Mouse (Mus musculus) adipose tissue, adult 10 weeks (tissue): ENCODE results near the gene Rom1. TPM values are rescaled to one million over a fixed set of nuclear protein-coding genes. Genes with fewer than 3 reads are reported as not detected.

ENCODE experiments used
- polyA plus RNA-seq: library from polyadenylated mRNA; stranded (reverse); fragments of 350-450 nt; fragmentation: Illumina TruSeq; extraction: RNeasy Lipid Tissue Mini Kit (QIAGEN cat#74804); gene quantifications from one replicate; pipeline ENCODE4 v1.2.3, GENCODE M21; 2014; ENCODE audit warnings: low read depth, low replicate concordance

Rom1 gene
- polyA plus RNA-seq, result 6.2 TPM

GRCm38 (mm10) chr19:8929224-8930088 lies at the start of gene Rom1, which contains the start of gene Eml3:
Gene Rom1, minus strand, starts transcription at chr19:8929356.
Gene Eml3, plus strand, starts transcription at chr19:8929552.

DNA sequence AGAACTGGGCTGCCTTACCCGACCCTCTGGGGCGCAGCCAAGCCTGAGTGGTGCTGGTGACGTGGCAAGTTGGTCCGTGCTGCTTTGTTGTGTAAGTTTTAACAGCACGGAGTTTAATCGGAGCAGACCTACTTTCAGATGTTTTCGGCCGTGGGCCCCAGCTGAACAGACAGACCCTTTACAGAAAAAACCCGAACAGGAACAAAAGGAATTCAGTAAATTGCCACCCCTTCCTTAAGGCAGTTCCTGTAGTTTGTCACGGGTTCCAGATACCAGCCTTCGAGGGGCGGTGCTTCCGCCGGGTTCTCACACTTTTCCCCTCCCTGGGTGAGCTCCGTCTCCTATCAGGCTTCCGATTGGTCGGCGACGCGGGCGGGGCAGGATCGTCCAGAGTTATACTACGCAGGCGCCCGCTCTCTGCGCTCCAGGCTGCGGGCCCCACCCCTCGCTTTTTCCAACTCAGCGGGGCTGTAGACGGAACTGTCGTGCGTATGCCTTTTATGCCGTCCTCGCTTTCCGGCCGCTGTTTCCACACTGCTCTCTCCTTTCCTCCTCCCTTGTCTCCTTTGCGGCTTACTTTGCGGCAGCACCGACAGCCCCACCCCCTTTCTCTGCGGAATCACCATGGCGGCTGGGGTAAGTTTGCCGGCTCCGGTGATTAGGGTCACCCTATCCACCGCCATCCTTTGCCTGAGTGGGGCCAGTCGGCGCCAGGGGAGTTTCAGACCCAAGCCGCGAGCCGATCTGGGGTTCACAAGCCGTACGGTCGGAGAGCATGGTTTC lies 37.6 kb upstream of the Rom1 start, which contains the start of gene Eef1g:
TSS of gene Eef1g (plus strand) at position 452 of the 783 bp plus-strand sequence.

DNA sequence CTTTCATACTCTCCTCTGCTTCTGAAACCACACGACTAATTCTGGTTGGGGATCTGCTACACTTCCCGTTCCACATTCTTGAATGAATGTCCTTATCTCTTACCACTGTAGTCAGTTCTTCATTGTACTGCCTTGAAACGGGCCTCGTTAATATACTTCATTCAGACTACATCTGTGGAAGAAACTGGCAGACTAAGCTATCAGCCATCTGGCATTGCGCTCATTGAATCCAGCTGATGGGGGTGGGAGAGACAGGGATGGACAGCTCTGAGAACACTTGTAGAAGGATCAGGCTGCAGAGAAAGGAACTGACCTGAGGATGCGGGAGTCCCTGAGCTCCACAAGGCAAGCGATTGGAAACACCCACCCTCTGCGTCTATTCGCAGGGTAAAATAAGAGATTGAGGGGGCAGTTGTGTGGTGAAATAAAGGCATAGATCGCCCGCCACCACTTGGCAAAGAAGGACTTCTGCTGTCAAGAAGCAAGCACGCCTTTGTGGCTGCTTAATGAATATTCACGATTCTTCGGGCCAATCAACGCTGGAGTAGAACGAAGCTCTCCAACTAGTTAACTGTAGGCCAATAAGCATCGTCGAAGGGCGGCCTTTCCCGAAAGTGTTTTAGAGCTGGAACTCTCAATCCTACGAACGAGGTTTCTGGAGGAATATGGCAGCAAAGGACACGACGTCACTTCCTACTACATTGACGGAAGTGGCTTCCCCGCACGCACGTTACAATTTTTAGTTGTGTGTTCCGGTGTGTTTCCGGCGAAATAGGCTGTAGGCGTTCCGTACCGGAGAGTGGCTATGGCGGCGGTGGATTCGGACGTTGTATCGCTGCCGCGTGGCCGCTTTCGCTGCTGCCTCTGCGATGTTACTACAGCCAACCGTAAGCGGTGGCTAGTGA lies 24.2 kb upstream of the Rom1 start, which contains the start of gene Tut1:
TSS of gene Tut1 (plus strand) at position 713 of the 905 bp plus-strand sequence.

GRCm38 (mm10) chr19:8941515-8942217 lies 12.5 kb upstream of the Rom1 start, which contains the start of gene Mta2:
Gene Mta2, plus strand, starts transcription at chr19:8941875.

DNA sequence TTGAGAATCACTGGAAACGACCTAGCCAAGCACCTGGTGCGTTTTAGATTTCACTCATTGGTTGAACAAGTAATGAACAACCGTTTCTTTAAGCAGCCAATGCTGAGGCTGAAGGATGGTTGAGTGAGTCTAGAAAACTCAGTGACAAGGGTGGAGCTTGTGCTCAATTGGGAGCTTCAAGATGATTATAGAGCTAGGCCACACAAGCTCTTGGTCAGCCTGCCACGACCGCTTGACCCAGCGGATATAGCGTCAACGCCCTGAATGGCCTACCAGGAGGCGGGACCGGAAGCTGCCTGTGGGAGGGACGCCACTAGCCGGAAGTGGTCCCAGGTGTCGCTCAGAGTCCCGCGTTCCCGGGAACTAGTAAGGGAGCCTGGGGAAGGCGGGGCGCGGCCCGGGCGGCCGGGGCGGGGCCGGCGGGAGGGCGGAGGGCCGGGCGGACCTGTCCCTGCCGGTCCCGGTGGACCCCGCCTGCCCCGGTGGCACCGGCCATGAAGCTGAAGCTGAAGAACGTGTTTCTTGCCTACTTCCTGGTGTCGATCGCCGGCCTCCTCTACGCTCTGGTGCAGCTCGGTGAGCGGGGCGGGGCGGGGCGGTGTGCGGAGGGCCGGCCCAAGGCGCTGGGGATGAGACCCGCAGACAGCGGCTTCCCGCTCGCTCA lies 9.0 kb downstream of the Rom1 start, which contains the start of gene B3gat3:
TSS of gene B3gat3 (plus strand) at position 302 of the 664 bp plus-strand sequence.

GRCm38 (mm10) chr19:8897865-8898495 lies 31.2 kb downstream of the Rom1 start, which contains the start of gene Ganab:
Gene Ganab, plus strand, starts transcription at chr19:8898071.

DNA sequence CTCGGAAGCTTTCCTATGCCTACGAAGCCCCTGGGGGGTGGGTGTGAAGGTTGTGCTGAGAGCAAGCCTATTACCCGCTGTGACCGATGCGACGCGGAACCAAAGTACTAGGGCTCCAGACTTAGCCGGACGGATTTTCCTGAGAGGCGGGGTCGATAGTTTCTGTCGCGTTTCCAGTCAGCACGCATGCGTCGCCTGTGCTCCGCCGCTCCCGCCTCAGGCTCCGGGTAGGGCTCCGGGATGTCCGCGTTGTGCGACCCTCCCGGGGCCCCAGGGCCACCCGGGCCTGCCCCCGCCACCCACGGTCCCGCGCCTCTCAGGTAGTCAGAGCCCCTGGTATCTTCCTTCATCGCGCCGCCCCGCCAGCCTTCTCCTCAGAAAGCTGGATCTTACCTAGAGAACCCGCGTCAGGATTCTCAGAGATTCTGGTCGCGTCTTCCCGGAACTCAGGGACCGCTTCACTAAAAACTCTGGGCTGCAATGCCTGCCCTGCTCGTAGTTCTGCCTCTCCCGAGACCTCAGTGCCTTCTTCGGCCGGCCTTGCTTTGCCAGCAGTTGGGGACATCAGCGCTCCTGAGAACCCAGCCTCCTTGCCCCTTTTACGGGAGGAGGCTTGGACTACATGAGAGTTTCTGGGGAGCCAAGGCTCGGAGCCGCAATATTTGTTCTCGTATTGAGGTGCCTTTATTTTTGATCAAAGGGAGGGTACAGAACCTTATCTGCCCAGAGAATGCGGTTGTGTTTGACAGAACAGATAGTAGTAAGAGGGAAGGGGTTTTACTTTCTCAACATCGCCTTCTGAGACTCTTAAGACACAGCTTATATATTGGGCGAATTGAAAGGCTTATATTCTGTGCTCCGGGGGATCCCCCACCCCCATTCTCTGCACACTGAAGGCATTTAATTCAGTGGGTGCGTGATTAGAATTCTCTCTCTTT lies 36.1 kb downstream of the Rom1 start, which contains the start of gene Ints5:
TSS of gene Ints5 (plus strand) at position 177 of the 938 bp plus-strand sequence.

GRCm38 (mm10) chr19:8888511-8889385 lies 40.4 kb downstream of the Rom1 start, which contains the start of the genes 1810009A15Rik and Gm49416:
Gene 1810009A15Rik, plus strand, starts transcription at chr19:8888853.
Gene Gm49416, plus strand, starts transcription at chr19:8888926.

GRCm38 (mm10) chr19:8883616-8884015 lies 45.5 kb downstream of the Rom1 start, which contains the start of the genes Lbhd1 and Gm49403:
Gene Lbhd1, plus strand, starts transcription at chr19:8883732.
Gene Gm49403, plus strand, starts transcription at chr19:8883930.

GRCm38 (mm10) chr19:8880311-8881033 lies 48.7 kb downstream of the Rom1 start, which contains the start of gene Uqcc3:
Gene Uqcc3, minus strand, starts transcription at chr19:8880923.

Other genes with a start within 250 kb of the Rom1 start
- gene Slc3a2, start 206.0 kb downstream of the Rom1 start, polyA plus RNA-seq, result 327 TPM
- 31.3 TPM for gene Wdr74, start 193.5 kb downstream of the Rom1 start, polyA plus RNA-seq
- 12.2 TPM for gene 1700092M07Rik, start 188.6 kb downstream of the Rom1 start, polyA plus RNA-seq
- 114 TPM for gene Stx5a, start 187.9 kb downstream of the Rom1 start, polyA plus RNA-seq
- 150 TPM for gene Nxf1, start 172.3 kb downstream of the Rom1 start, polyA plus RNA-seq
- gene Tmem223, start 158.4 kb downstream of the Rom1 start, polyA plus RNA-seq, result 77.8 TPM
- gene Tmem179b, start 154.9 kb downstream of the Rom1 start, polyA plus RNA-seq, result 54.7 TPM
- 12.1 TPM for gene Taf6l, start 142.9 kb downstream of the Rom1 start, polyA plus RNA-seq
- gene Polr2g, start 130.8 kb downstream of the Rom1 start, polyA plus RNA-seq, result 104 TPM
- gene Zbtb3, start 126.8 kb downstream of the Rom1 start, polyA plus RNA-seq, result 3.0 TPM
- gene Ttc9c, start 110.0 kb downstream of the Rom1 start, polyA plus RNA-seq, result 29.3 TPM
- gene Hnrnpul2, start 109.3 kb downstream of the Rom1 start, polyA plus RNA-seq, result 84.2 TPM
- not detected for gene AC129217.1, start 99.6 kb downstream of the Rom1 start, polyA plus RNA-seq
- gene Bscl2, start 91.9 kb downstream of the Rom1 start, polyA plus RNA-seq, result 161 TPM
- gene Gng3, start 90.2 kb downstream of the Rom1 start, polyA plus RNA-seq, result 0.31 TPM
- 12.1 TPM for gene Lrrn4cl, start 78.6 kb downstream of the Rom1 start, polyA plus RNA-seq
- 150 TPM for gene Ubxn1, start 57.9 kb downstream of the Rom1 start, polyA plus RNA-seq
- 57.7 TPM for gene Uqcc3, start 48.4 kb downstream of the Rom1 start, polyA plus RNA-seq
- 2.4 TPM for gene Lbhd1, start 45.6 kb downstream of the Rom1 start, polyA plus RNA-seq
- gene Gm49403, start 45.4 kb downstream of the Rom1 start, polyA plus RNA-seq, result not detected
- 60.0 TPM for gene 1810009A15Rik, start 40.5 kb downstream of the Rom1 start, polyA plus RNA-seq
- not detected for gene Gm49416, start 40.4 kb downstream of the Rom1 start, polyA plus RNA-seq
- gene Ints5, start 36.4 kb downstream of the Rom1 start, polyA plus RNA-seq, result 12.0 TPM
- 130 TPM for gene Ganab, start 31.3 kb downstream of the Rom1 start, polyA plus RNA-seq
- gene B3gat3, start 9.0 kb downstream of the Rom1 start, polyA plus RNA-seq, result 54.1 TPM
- gene Eml3, start 196 bp upstream of the Rom1 start, polyA plus RNA-seq, result 35.3 TPM
- 71.9 TPM for gene Mta2, start 12.5 kb upstream of the Rom1 start, polyA plus RNA-seq
- 17.4 TPM for gene Tut1, start 24.5 kb upstream of the Rom1 start, polyA plus RNA-seq
- gene Eef1g, start 37.7 kb upstream of the Rom1 start, polyA plus RNA-seq, result 409 TPM
- 114 TPM for gene Ahnak, start 59.9 kb upstream of the Rom1 start, polyA plus RNA-seq
- not detected for gene Scgb1a1, start 158.6 kb upstream of the Rom1 start, polyA plus RNA-seq
- 20.1 TPM for gene Asrgl1, start 206.3 kb upstream of the Rom1 start, polyA plus RNA-seq